Mouse (Mus musculus) Patski (cell line): ENCODE measurements at regions not wholly inside any gene's neighbourhood (a gene's known extent, or its start where the extent isn't known, plus 50 kb on each side); places are given as distances from the start of the nearest gene placed in this dataset.

Experiments
- ATAC-seq: fragments of 100-300 bp; one replicate; pipeline ENCODE4 v1.8.0; 2021
- CTCF ChIA-PET: fragments of 350-600 bp; sonication (Branson Sonifier 250); formaldehyde crosslinking; loops from one replicate; lab custom pipeline; 2022; ENCODE audit warnings: inconsistent platforms; lab: Charles Lee
- POLR2A ChIA-PET: fragments of 350-600 bp; sonication (Branson Sonifier 250); formaldehyde crosslinking; loops from one replicate; lab custom pipeline; 2022; ENCODE audit warnings: antibody characterized with exemption, inconsistent platforms; lab: Charles Lee
- DNase-seq: peaks from one replicate; pipeline ENCODE4 v3.0.0-alpha.2; 2011; ENCODE audit warnings: low read depth, low spot score
- H3K27me3 ChIP-seq: fragments of 371-371 bp; one replicate; pipeline ENCODE4 v1.5.1; 2021
- CTCF ChIP-seq: fragments of 100-300 bp; IDR thresholded peaks from one replicate; pipeline ENCODE4 v1.5.1; 2021
- in situ Hi-C: fragments of 300-500 bp; cut with MboI; formaldehyde crosslinking; loops from 3 replicates; pipeline ENCODE4 v1.11.1; 2018; ENCODE audit warnings: low pct_unique_long_range_greater_than_20kb, mixed read lengths

DNA sequence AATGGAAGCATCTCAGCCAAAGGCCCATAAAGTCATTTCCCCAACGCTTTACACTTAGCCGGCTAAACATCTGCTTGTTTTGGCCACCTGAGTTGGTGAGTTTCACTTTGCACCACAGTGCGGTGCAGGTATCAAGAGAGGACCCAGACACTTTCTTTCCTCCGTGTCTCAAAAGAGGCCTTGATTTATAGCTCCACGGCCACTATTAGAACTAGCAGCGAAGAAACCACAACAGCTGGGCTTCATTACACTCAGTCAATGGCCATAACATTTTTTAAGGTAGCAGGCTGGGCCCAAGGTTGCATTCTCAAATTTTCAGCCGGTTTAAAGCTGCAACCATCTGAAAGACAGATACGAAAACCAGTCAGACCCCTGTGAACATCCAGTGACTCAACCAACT lies 103.4 kb downstream of the Mreg start:
- ChIA-PET POLR2A (no interaction called here), CTCF (interaction anchor here (0.7 kb wide), 1 partner anchor 10 kb away, joined by 3 read pairs; no protein-coding TSS in a partner anchor)
- ATAC-seq (no peak), DNase-seq (no peak)
- in situ Hi-C loops = no loop called here
- TF ChIP-seq CTCF = no peak
- no peaks in the 10 kb centered on the region for H3K27me3 ChIP-seq

DNA sequence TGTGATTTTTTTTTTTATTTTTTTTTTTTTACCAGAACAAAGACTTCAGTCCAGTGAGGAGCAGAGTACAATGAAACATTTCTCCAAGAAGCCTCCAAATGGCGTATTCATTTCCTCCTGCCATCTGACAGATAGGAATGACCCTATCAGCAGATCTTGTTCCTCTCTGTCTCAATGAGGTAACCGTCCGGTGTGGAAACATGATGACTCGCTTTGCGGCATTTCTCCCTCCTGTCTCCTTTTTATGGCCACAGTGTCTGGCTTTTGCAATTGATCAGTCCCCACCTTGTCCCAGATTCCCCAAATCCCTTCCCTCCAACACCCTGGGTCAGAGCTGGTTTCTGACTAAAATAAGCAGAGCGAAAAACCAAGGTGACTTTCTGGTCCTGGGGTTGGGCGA lies 105.0 kb downstream of the Mreg start:
- no peak for ATAC-seq
- ChIA-PET CTCF (interaction anchor here (0.7 to 1.1 kb wide), 2 partner anchors 8 to 38 kb away, joined by 3 to 5 read pairs; no protein-coding TSS in a partner anchor), POLR2A (no interaction called here)
- no peak for TF ChIP-seq CTCF
- DNase-seq = no peak
- in situ Hi-C loops = no loop called here
- H3K27me3 ChIP-seq = no peaks in the 10 kb centered on the region

DNA sequence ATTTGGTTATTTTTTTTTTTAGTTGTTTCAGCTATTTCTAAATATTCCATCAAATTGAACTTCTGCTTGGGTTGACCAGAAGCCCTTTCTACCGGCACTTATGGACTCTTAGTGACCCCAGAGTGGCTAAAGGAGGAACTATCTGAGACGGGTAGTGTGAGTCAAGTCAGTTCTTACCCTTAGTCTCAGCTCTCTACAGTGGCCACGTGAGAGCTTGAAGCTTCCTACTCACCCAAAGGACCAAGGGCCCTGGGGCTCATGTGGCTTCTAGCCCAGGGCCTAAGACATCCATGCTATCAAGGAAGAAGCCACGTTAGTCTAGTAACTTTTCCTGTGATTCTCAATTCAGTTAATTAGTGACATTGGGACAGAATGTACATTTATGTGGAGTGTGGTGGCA lies 105.5 kb downstream of the Mreg start:
- ATAC-seq (no peak), DNase-seq (no peak)
- TF ChIP-seq CTCF = no peak
- ChIA-PET POLR2A (no interaction called here), CTCF (interaction anchor here (0.7 to 1.1 kb wide), 2 partner anchors 9 to 39 kb away, joined by 3 to 5 read pairs; no protein-coding TSS in a partner anchor)
- in situ Hi-C loops = no loop called here
- H3K27me3 ChIP-seq = no peaks in the 10 kb centered on the region

DNA sequence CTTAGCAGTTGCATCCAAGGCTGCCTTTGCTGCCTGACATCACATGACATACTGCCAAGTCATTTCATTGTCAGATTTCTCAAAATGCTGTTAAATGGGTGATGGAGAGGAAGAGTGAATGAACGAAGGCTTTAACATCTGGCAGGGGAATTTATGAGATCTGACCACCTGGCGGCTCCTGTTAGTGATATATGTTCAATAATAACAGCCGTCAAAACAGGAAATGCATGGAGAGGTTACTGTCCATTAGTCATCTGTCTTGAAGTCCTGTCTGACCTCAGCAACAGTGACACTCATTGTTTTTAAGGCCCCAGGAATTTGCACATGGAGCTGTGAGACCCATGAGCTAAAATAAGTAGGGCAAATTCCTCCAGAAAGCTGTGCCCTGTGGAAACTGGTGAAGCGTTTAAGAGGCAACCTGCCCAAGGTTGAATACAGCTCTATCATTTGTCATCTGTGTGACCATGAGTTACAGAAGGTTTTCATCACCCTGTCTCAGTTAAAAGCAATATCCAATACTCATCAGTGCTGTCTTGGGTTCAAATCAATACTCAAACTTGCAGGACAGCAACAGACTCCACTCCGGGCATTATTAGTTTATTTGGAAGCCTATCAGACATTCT lies 106.6 kb downstream of the Mreg start:
- TF ChIP-seq CTCF = no peak
- no peak for ATAC-seq

DNA sequence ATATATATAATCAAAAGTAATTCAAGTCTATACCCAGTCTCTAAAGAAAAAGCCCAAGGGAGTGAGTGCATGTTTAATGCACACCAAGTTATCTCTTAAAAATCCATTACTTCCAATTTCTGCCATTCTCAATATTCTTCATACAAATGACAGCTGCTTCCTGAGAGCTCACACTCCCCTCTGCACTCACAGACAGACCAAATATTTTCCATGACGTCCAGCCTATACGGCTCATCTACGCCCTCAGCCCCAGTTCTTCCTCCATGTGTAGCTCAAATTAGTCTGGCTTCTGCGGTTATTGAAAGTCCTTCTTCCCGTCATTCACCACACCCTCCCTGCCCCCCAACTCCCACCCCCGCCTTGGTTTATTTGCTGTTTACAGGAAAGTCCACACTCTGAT lies 108.1 kb downstream of the Mreg start:
- ATAC-seq (no peak), DNase-seq (no peak)
- CTCF ChIA-PET = interaction anchor here (1.2 kb wide), 1 partner anchor 14 kb away, joined by 3 read pairs; no protein-coding TSS in a partner anchor
- POLR2A ChIA-PET = no interaction called here
- H3K27me3 ChIP-seq = no peaks in the 10 kb centered on the region
- no peak for TF ChIP-seq CTCF
- in situ Hi-C loops = no loop called here

More for the DNA sequence above, 106.6 kb downstream of the Mreg start:
- ChIA-PET POLR2A (no interaction called here), CTCF (interaction anchor here (0.6 kb wide), 1 partner anchor 477 kb away, joined by 3 read pairs; no protein-coding TSS in a partner anchor)
- in situ Hi-C loops = no loop called here
- DNase-seq = no peak
- H3K27me3 ChIP-seq = no peaks in the 10 kb centered on the region

DNA sequence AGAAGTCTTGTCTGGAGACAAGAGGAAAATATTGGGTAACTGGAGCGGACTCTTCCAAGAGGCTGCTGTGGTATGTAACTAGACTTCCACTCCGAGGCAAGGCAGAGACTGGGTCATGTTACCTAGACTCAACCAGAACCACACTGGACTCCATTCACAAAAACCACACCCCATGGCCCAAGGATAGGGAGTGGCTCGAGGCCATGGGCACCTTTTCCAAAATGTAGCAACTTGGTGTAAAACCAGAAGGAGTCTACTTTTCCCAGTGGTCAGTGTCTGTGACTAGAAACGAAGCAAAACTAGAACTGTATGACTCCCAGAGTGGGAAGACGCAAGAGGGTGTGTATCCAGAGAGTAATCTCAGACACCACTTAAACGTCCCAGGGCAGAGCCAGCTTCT lies 108.7 kb downstream of the Mreg start:
- ATAC-seq = no peak
- no peaks in the 10 kb centered on the region for H3K27me3 ChIP-seq
- DNase-seq = no peak
- in situ Hi-C loops = no loop called here
- TF ChIP-seq CTCF = no peak
- CTCF ChIA-PET = interaction anchor here (1.2 kb wide), 1 partner anchor 13 kb away, joined by 3 read pairs; no protein-coding TSS in a partner anchor
- POLR2A ChIA-PET = interaction anchor here (0.6 kb wide), 1 partner anchor 9 kb away, joined by 3 read pairs; no protein-coding TSS in a partner anchor

DNA sequence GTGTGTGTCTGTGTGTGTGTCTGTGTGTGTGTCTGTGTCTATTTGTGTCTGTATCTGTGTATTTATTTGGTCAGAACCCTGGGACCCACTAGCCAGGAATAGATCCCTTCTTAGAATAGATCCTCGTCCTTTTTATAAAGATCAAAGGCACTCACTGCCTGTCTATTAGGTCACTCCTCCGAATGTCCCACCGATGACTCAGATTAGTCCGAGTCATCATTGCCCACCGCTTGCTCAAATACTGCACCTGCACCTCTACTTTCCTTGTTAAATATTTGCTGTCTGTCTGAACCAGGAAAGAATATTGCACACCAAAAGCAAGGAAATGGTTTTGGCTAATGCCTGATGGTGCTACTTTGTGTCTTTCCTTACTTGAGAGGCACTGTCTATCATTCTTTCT lies 112.7 kb downstream of the Mreg start:
- CTCF ChIA-PET = interaction anchor here (0.7 kb wide), 1 partner anchor 10 kb away, joined by 3 read pairs; no protein-coding TSS in a partner anchor
- TF ChIP-seq CTCF = no peak
- DNase-seq (no peak), ATAC-seq (no peak)
- no peaks in the 10 kb centered on the region for H3K27me3 ChIP-seq
- POLR2A ChIA-PET = no interaction called here
- in situ Hi-C loops = no loop called here

DNA sequence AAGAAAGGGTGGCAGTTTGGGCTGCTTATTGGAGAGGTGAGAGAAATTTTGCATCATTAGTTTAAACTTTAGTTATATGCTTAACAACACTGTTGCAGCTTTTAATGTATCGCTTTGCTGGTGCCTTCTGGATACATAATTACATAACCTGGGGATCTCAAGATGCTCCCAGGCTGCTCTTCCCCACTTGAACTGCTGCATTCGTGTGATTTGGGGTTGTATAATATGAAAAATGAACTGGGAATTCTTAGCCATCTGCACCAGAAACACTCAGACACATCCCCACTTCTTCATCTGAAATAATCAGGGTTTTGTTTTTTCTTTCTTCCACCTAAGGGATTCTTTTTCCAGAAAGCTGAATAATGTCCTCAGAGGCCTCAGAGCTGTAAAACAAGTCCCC lies 120.8 kb downstream of the Mreg start:
- in situ Hi-C loops = no loop called here
- POLR2A ChIA-PET = no interaction called here
- no peaks in the 10 kb centered on the region for H3K27me3 ChIP-seq
- CTCF ChIA-PET = interaction anchor here (1.4 to 1.5 kb wide), 2 partner anchors 12 to 20 kb away, joined by 3 to 4 read pairs; no protein-coding TSS in a partner anchor
- no peak for DNase-seq
- ATAC-seq = no peak
- TF ChIP-seq CTCF = no peak

DNA sequence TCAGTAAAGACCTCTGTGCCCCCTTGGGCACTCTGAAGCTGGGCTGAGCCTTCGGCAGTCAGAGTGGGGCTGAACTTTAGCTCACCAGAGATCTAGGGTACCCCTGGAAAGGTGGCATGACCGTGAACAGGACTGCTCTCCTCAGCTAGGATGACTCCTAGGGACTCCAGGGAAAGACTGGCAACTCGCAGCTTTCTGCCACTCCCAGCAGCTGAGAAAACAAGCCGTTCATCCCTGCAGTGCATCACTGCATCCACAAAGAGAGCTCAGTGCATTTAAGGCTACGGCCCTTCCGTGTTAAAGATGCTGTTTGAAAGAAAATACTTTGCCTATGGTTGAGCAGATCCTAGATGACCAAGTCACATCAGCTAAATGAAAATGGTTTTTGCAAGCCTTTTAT lies 126.4 kb downstream of the Mreg start:
- no peak for ATAC-seq
- POLR2A ChIA-PET = no interaction called here
- no peak for TF ChIP-seq CTCF
- DNase-seq = no peak
- in situ Hi-C loops = no loop called here
- no peaks in the 10 kb centered on the region for H3K27me3 ChIP-seq
- CTCF ChIA-PET = no interaction called here

DNA sequence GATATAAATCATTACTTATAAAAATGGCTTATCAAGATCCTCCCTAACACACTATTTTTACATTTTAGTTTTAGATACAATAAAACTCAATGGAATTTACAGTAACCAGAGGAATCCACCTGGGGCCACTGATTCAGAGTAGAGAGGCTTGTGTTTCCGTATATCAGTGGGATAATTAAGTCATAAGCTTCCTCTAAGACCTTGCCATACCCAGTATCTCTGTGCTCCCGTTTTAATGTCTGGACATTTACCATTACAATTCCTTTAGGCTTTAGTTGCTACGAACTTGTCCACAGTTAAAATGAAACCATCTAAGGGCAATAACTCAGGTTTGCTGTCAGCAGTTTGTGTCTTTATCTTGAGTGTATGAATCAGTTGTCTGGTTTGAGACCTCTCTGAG lies 127.9 kb downstream of the Mreg start:
- DNase-seq (no peak), ATAC-seq (no peak)
- no peaks in the 10 kb centered on the region for H3K27me3 ChIP-seq
- POLR2A ChIA-PET = no interaction called here
- in situ Hi-C loops = no loop called here
- CTCF ChIA-PET = interaction anchor here (0.8 to 1.6 kb wide), 2 partner anchors 22 to 31 kb away, joined by 3 read pairs; no protein-coding TSS in a partner anchor
- TF ChIP-seq CTCF = no peak

DNA sequence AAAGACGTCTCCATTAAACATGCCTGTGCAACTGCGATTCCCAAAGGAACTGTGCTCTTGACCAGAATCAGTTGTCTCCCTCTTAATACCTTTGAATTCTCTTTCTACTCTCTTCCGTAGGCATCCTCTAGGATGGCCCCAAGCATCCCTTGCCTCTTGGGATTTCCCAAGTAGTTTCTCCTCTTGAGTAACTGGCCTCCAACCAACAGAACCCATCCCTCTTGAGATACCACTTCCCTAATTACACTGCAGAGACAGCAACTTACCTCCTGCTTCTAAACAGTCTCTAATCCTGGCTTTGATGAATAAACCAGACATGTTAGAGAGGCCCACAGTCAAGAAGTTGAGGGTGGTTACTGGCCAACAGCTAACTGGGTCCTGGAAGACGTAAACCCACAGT lies 129.7 kb downstream of the Mreg start:
- in situ Hi-C loops = no loop called here
- ChIA-PET CTCF (no interaction called here), POLR2A (interaction anchor here (1.0 kb wide), 1 partner anchor 1073 kb away, joined by 5 read pairs; no protein-coding TSS in a partner anchor)
- TF ChIP-seq CTCF = no peak
- ATAC-seq (no peak), DNase-seq (no peak)
- H3K27me3 ChIP-seq = no peaks in the 10 kb centered on the region
